Mouse (Mus musculus) heart, postnatal 36 days (tissue): ENCODE results near the gene Hoxb1. TPM values are rescaled to one million over a fixed set of nuclear protein-coding genes. Genes with fewer than 3 reads are reported as not detected.

Experiments used
- DNase-seq, 2 experiments: peaks; one replicate each; pipeline ENCODE4 v3.0.0; 2021 to 2022
- intact Hi-C: fragments of 180-260 bp; cut with DNase I; formaldehyde crosslinking; loops from one replicate; pipeline ENCODE4 v1.15.1; 2025
- total RNA-seq, 2 experiments: library from RNA; stranded (reverse); gene quantifications; 2 replicates each; pipeline ENCODE4 v1.2.3; 2021

Gene Hoxb1
- total RNA-seq, 2 experiments from 2014 or later: not detected

- no peak for DNase-seq
- intact Hi-C loops: no loop called here
These were observed 16.6 kb upstream of the Hoxb1 start for GRCm38 (mm10) chr11:96348988-96349387.

GRCm38 (mm10) chr11:96349491-96350340, 15.8 kb upstream of the Hoxb1 start:
- intact Hi-C loops: no loop called here
- no peak for DNase-seq

- intact Hi-C loops: no loop called here
These were observed 15.3 kb upstream of the Hoxb1 start, which contains the start of gene Hoxb2 for GRCm38 (mm10) chr11:96350341-96350624. Hoxb2 (plus strand) TSS chr11:96350525.

GRCm38 (mm10) chr11:96350791-96351190, 14.8 kb upstream of the Hoxb1 start:
- intact Hi-C loops: no loop called here

More at GRCm38 (mm10) chr11:96350341-96350624, 15.3 kb upstream of the Hoxb1 start, which contains the start of gene Hoxb2:
- DNase-seq: no peak

DNA sequence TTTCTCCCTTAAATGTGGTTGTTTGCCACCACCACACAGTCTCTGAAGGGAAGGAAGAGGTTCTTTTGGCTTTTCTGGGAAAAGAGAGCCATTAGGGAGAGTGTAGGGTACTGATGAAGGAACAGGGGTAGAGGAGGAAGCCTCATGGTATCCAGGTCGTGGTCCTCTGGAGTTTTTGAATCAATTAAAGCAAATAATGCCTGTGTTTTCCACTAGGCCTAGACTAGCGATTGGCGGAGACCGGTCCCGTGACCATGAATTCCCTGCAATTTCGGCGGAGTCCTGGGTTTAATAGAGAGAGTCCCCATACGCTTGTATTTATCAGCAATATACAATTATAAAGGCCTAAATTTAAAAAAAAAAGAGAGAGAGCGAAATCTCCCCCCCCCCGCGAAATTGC, 14.2 kb upstream of the Hoxb1 start:
- intact Hi-C loops: no loop called here
- DNase-seq: no peak

More at GRCm38 (mm10) chr11:96350791-96351190, 14.8 kb upstream of the Hoxb1 start:
- DNase-seq: no peak

GRCm38 (mm10) chr11:96351831-96352230, 13.7 kb upstream of the Hoxb1 start:
- intact Hi-C loops: loop anchor here (2.0 kb wide), 1 partner anchor 37 kb away; no protein-coding TSS in a partner anchor
- no peak for DNase-seq

GRCm38 (mm10) chr11:96352691-96353521, 12.6 kb upstream of the Hoxb1 start:
- DNase-seq: peak; percentile 38 to 58
- intact Hi-C loops: loop anchor here (2.0 kb wide), 1 partner anchor 38 kb away; no protein-coding TSS in a partner anchor

- intact Hi-C loops: loop anchor here (2.0 kb wide), 1 partner anchor 39 kb away; no protein-coding TSS in a partner anchor
These were observed 12.1 kb upstream of the Hoxb1 start for GRCm38 (mm10) chr11:96353522-96353841.

DNA sequence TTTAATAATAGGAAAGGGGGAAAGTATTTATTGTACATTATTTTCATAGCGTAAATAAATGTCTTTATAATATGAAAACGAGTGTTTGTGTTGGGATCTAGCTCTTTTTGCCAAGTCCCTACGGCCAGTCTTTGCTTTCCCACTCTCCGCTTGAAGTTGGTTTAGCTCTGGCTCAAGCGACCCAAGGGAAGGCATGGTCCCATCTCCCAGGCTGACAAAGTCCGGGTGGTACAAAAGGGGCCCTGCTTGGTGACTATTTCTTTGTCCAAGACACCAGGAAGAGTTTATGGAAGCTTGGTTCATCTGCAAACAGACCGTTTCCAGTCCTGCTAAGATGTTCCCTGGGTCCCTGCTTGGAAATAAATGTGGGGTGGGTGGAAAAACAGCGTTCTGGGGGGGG, 11.6 kb upstream of the Hoxb1 start:
- intact Hi-C loops: loop anchor here (2.0 kb wide), 1 partner anchor 39 kb away; no protein-coding TSS in a partner anchor
- no peak for DNase-seq

More at GRCm38 (mm10) chr11:96353522-96353841, 12.1 kb upstream of the Hoxb1 start:
- no peak for DNase-seq

DNA sequence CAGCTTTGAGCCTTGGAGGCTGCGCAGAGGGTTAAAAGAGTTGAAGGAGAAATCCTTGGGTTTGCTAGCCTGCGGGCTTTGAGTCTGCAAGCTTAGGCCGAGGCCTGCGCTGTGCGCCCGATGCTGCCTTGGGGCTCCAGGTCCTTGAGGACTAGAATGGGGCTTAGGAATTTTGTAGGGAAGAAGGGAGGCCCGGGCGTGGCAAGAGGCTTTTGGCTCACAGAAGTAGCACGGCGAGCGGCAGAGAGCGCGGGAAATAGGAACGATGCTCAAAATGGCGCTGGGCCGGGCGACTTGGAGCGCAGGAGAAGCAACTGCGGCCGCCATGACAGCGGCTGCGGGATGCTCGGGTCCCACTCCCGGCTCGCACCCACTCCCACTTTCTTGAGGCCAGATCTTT, 11.2 kb upstream of the Hoxb1 start:
- DNase-seq: peak in 1 of 2 experiments; percentile 36
- intact Hi-C loops: no loop called here

DNA sequence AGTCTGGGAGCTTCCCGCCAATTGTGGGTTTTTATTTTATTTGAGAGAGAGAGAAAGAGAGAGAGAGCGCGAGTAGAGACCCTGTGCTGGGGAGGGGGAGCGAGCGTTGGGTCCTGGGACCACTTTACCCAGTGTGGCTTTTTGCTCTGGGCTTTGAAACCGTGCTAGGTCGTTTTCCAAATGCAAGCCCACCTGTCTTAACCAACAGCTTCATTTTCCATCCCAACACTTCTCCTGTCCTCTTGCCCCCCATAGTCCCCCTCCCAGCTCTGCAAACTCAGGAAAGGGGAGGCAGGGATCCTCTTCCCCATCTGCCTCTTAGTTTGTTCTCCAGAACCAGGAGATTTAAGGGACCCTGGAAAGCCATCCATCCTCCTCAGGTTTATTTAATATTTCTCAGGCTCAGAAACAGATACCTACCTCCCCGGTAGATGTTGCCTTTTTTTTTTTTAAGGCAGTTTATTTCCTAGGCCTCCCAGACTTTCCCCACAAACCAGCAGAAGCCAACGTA, 10.7 kb upstream of the Hoxb1 start:
- intact Hi-C loops: loop anchor here (5.0 kb wide), 1 partner anchor 158 kb away; no protein-coding TSS in a partner anchor
- no peak for DNase-seq

DNA sequence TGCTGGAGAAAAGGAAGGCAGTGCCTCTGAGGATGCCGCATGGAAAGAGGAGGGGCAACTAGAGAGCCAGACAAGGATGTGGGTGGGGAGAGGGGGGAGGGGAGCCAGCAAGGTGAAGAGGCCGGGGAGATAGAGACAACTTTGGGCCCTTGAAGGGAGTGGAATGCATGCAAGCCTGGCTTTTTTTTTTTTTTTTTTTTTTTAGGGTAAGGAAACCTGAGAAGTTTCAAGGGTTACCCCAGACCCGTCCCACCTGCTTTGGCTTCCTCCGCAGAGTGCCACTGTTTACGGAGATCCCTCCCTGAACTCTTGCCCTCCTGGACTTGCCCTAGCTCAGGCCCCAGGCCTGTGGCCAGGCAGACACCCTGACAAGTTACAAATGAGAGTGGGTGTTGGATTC, 1.7 kb upstream of the Hoxb1 start:
- no peak for DNase-seq
- intact Hi-C loops: no loop called here

DNA sequence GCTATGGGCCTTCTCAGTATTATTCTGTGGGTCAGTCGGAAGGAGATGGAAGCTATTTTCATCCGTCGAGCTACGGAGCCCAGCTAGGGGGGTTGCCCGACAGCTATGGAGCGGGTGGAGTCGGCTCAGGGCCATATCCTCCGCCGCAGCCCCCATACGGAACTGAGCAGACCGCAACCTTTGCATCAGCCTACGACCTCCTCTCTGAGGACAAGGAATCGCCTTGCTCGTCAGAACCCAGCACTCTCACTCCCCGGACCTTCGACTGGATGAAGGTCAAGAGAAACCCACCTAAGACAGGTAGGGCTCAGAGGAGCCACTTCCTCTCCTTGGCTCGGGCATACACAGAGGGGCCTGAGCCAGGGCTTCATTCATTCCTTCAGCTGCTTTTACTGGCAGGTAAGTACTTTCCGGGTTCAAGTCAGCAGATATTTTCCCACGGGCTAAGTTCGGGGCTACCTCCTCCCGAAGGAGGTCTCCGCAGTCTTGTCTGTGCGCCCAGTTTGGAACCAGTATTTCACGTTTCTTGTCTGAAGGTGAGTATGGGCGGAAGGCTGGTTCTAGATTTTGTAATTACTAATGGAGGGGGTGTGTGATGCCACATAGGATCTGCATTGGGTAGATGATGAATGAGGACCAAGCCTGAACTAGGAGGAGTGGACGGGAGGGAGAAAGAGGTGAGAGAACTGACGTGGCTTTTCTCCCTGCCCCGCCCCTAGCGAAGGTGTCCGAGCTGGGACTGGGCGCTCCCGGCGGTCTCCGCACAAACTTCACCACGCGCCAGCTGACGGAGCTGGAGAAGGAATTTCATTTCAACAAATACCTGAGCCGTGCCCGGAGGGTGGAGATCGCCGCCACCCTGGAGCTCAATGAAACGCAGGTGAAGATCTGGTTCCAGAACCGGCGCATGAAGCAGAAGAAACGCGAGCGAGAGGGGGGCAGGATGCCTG, 815 bp downstream of the Hoxb1 start:
- no peak for DNase-seq
- intact Hi-C loops: loop anchor here (5.0 kb wide), 1 partner anchor 41 kb away; no protein-coding TSS in a partner anchor

DNA sequence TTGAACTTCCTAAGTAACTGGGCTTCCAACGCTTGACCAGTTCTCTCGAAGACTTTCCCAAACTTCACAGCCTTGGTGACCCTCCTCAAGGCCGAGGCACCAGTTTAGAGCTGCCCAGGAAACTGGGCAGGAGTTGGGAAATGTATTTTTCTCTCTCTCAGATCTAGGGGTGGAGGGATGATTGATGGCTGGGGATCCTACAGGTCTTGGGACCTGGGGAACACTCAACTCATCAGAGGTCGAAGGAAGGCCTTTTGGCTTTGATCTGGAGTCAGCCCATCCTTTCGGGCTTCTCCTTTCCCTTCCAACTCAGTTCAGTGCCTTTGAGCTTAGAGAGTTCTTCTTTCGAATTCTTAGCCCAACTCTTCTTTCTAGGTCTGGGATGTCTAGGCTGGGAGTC, 1.6 kb downstream of the Hoxb1 start:
- intact Hi-C loops: loop anchor here (5.0 kb wide), 1 partner anchor 40 kb away; no protein-coding TSS in a partner anchor
- no peak for DNase-seq

DNA sequence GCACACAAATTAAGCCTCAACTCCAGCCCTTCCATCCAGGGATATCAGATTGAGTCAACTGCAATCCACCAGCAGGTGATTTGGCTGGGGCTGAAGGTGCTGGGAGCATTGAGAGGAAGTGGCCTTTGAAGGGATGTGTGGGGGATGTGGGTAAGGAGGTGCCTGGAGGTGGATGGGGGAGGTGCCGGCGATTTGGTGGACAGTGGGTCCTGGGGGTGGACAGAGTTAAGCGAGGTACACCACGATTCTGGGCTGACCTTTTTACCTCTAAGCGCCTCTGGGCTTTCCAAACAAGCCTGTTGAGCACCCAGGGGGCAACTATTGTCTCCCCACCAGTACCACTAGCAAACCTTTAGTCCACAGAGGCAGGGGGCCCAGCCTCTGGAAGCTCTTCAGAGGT, 3.1 kb downstream of the Hoxb1 start:
- intact Hi-C loops: loop anchor here (5.0 kb wide), 1 partner anchor 39 kb away; no protein-coding TSS in a partner anchor
- DNase-seq: no peak

DNA sequence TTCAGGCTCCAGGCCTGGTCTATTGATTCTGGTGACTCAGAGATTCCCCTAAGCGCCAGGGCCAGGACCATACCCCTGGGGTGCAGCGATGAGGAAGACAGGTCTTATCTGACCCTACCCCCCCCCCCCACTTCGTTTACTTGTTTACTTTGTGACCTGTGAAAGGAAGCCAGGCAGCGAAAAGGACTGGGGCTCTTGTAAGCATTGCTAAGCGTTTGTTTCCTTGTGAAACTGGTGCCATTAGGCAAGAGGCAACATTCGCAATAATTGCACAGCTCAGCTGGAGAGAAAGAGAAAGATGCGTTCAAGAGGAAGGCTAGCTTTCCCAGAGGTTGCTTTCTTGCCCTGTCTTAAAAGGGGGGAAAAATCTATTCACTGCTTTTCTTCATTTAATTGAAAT, 3.6 kb downstream of the Hoxb1 start:
- DNase-seq: no peak
- intact Hi-C loops: loop anchor here (5.0 kb wide), 1 partner anchor 38 kb away; no protein-coding TSS in a partner anchor

GRCm38 (mm10) chr11:96371726-96372125, 6.2 kb downstream of the Hoxb1 start:
- intact Hi-C loops: no loop called here
- no peak for DNase-seq

- no peak for DNase-seq
- intact Hi-C loops: no loop called here
These were observed 7.0 kb downstream of the Hoxb1 start for GRCm38 (mm10) chr11:96372519-96372918.

GRCm38 (mm10) chr11:96374810-96375209, 9.3 kb downstream of the Hoxb1 start:
- no peak for DNase-seq
- intact Hi-C loops: no loop called here

DNA sequence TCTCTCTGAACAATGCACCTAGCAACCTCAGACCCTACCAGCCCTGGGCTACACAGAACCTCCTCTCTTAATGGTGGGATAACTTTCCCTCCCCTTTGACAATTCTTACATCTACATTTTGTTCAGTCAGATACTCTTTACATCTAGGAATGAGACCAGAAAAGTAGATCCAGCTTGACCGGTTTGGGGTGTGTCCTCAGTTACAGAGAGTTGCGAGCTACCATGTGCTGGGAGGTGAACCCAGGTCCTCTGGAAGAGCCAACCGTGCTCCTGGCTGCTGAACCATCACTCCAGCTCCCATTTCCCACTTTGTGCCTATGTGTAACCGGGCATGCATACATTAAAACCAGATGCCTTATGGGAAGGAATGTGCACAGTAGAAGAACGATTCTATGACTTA, 17.8 kb downstream of the Hoxb1 start:
- intact Hi-C loops: no loop called here

More for the DNA sequence above, 17.8 kb downstream of the Hoxb1 start:
- no peak for DNase-seq
